Mouse (Mus musculus) small intestine, adult 2 months (tissue): ENCODE results near the gene Vgll4.

Experiments
- CTCF ChIP-seq: fragments of 200-500 bp; IDR thresholded peaks from 2 replicates; pipeline ENCODE4 v1.5.1; 2012; ENCODE audit warnings: low read depth, mild to moderate bottlenecking, control low read depth, inconsistent platforms, low read length, moderate library complexity, mixed read lengths; ENCODE audit not compliant: insufficient replicate concordance, insufficient read length; ENCODE audit errors: extremely low read depth
- POLR2A ChIP-seq: fragments of 200-500 bp; IDR thresholded peaks from 2 replicates; pipeline ENCODE4 v1.6.1; 2012; ENCODE audit warnings: low read depth, mild to moderate bottlenecking, control low read depth, inconsistent platforms, low read length, moderate library complexity

- TF ChIP-seq CTCF (no peak), POLR2A (no peak)
Observed at GRCm38 (mm10) chr6:114858722-114859053, 111.1 kb downstream of the Vgll4 start.
